Mouse (Mus musculus) c-Kit-positive CD71-positive TER-119-negative erythroid progenitor cells, embryonic 14.5 days (primary cell): ENCODE measurements around the gene Cavin1.

Experiments used
- DNase-seq: peaks from one replicate; pipeline ENCODE4 v3.0.0-alpha.2; 2013; ENCODE audit warnings: low read depth

Gene Cavin1

GRCm38 (mm10) chr11:100914415-100914814 lies 56.3 kb downstream of the Cavin1 start:
- DNase-seq: no peak

- DNase-seq: no peak
Observed at GRCm38 (mm10) chr11:100912401-100913155, 58.1 kb downstream of the Cavin1 start.

GRCm38 (mm10) chr11:100908567-100908966 lies 62.1 kb downstream of the Cavin1 start:
- no peak for DNase-seq

GRCm38 (mm10) chr11:100908112-100908511 lies 62.6 kb downstream of the Cavin1 start:
- DNase-seq: no peak

GRCm38 (mm10) chr11:100906885-100907284 lies 63.8 kb downstream of the Cavin1 start:
- DNase-seq: no peak
